Mouse (Mus musculus) forebrain, postnatal 0 days (tissue): ENCODE results near the gene Zfp740. TPM values are rescaled to one million over a fixed set of nuclear protein-coding genes. Genes with fewer than 3 reads are reported as not detected.

Source experiments
- ATAC-seq: fragments of 200-750 bp; cut with Nextera tagmentation; 2 replicates; pipeline ENCODE4 v1.8.0; 2017; ENCODE audit warnings: mild to moderate bottlenecking, moderate library complexity
- DNase-seq: peaks from one replicate; pipeline ENCODE4 v3.0.0-alpha.2; 2015
- H3K27ac ChIP-seq: fragments of 300-500 bp; sonication (generic); 2 replicates; pipeline ENCODE4 v1.5.1; 2014; ENCODE audit warnings: low read depth, mild to moderate bottlenecking, antibody characterized with exemption, low read length, moderate library complexity, mixed read lengths
- H3K27me3 ChIP-seq: fragments of 300-500 bp; sonication (generic); 2 replicates; pipeline ENCODE4 v1.6.1; 2014; ENCODE audit warnings: mild to moderate bottlenecking, low read length, mixed read lengths; ENCODE audit not compliant: insufficient read depth
- H3K36me3 ChIP-seq: fragments of 300-500 bp; sonication (generic); 2 replicates; pipeline ENCODE4 v1.6.1; 2014; ENCODE audit warnings: mild to moderate bottlenecking, moderate library complexity; ENCODE audit not compliant: insufficient read depth
- H3K4me1 ChIP-seq: fragments of 300-500 bp; sonication (generic); 2 replicates; pipeline ENCODE4 v1.6.1; 2014; ENCODE audit warnings: antibody characterized with exemption; ENCODE audit not compliant: insufficient read depth
- H3K4me2 ChIP-seq: fragments of 300-500 bp; sonication (generic); 2 replicates; pipeline ENCODE4 v1.6.1; 2014; ENCODE audit warnings: low read depth, mild to moderate bottlenecking, moderate library complexity
- H3K4me3 ChIP-seq: fragments of 300-500 bp; sonication (generic); 2 replicates; pipeline ENCODE4 v1.5.1; 2014; ENCODE audit warnings: low read depth, low read length, mixed read lengths
- H3K9ac ChIP-seq: fragments of 300-500 bp; sonication (generic); 2 replicates; pipeline ENCODE4 v1.6.1; 2014; ENCODE audit warnings: mild to moderate bottlenecking
- H3K9me3 ChIP-seq: fragments of 300-500 bp; sonication (generic); 2 replicates; pipeline ENCODE4 v1.6.1; 2016; ENCODE audit warnings: low read length
- CTCF ChIP-seq: sonication (generic); IDR thresholded peaks from 2 replicates; pipeline ENCODE4 v1.5.1; 2016; ENCODE audit warnings: antibody characterized with exemption, control low read depth, low read depth
- whole genome bisulfite sequencing: fragments of 180-500 bp; shearing (Covaris S2); extraction: QIAGEN DNeasy Blood & Tissue Kit; methylation state at CpG from one replicate; pipeline ENCODE4 v1.1.7; 2014; 5-methylcytosine and 5-hydroxymethylcytosine counted together
- polyA plus RNA-seq: library from polyadenylated mRNA; unstranded; fragments of >200 nt; fragmentation: Nextera tagmentation; extraction: Ambion mirVana; gene quantifications from 2 replicates; pipeline ENCODE4 v1.2.1, GENCODE M21; 2015
- total RNA-seq: library from RNA; depleted of rRNA; stranded (reverse); fragments of >200 nt; gene quantifications from 2 replicates; pipeline ENCODE4 v1.2.3, GENCODE M21; 2014

Zfp740 gene
- total and polyA plus RNA-seq, 2 experiments from 2014 or later, result 29.7 to 83.2 TPM

- DNase-seq, result no peak
- H3K4me2 ChIP-seq, result no peak overlapping the region
- peaks cover 66% of the 10 kb centered on the region for H3K36me3 ChIP-seq
- no peak for TF ChIP-seq CTCF
- no peak overlapping the region for H3K9ac ChIP-seq
- no peak for ATAC-seq
- WGBS, result 44% methylated on average over 2 of the region's 2 CpGs
- H3K4me3 ChIP-seq, result no peak overlapping the region
- H3K4me1 ChIP-seq, result no peaks in the 10 kb centered on the region
- no peaks in the 10 kb centered on the region for H3K9me3 ChIP-seq
- no peak overlapping the region for H3K27ac ChIP-seq
- H3K27me3 ChIP-seq, result no peaks in the 10 kb centered on the region
Measured at GRCm38 (mm10) chr15:102214132-102214531, 11.1 kb downstream of the Zfp740 start.

GRCm38 (mm10) chr15:102215624-102216023, 12.6 kb downstream of the Zfp740 start:
- no peak for TF ChIP-seq CTCF
- Histone ChIP-seq H3K27me3 (no peaks in the 10 kb centered on the region), H3K36me3 (peaks cover 51% of the 10 kb centered on the region), H3K27ac (no peak overlapping the region), H3K4me2 (no peak overlapping the region), H3K9ac (no peak overlapping the region), H3K4me3 (no peak overlapping the region), H3K9me3 (no peaks in the 10 kb centered on the region), H3K4me1 (no peaks in the 10 kb centered on the region)
- 79% methylated on average over 6 of the region's 6 CpGs for WGBS
- ATAC-seq (no peak), DNase-seq (no peak)

GRCm38 (mm10) chr15:102216459-102217228, 13.6 kb downstream of the Zfp740 start:
- Histone ChIP-seq H3K36me3 (peaks cover 44% of the 10 kb centered on the region), H3K4me3 (no peak overlapping the region)

GRCm38 (mm10) chr15:102217325-102217724, 14.3 kb downstream of the Zfp740 start:
- H3K36me3 ChIP-seq, result peaks cover 37% of the 10 kb centered on the region
- no peak overlapping the region for H3K27ac ChIP-seq
- no peaks in the 10 kb centered on the region for H3K9me3 ChIP-seq
- peak; percentile 8; the same call in 1 of the 2 replicates for ATAC-seq
- 86% methylated on average over 7 of the region's 7 CpGs for WGBS
- no peak overlapping the region for H3K4me2 ChIP-seq
- no peak overlapping the region for H3K9ac ChIP-seq
- no peaks in the 10 kb centered on the region for H3K27me3 ChIP-seq
- TF ChIP-seq CTCF, result no peak
- peaks cover under 1% of the 10 kb centered on the region; the same call in 1 of the 2 replicates for H3K4me1 ChIP-seq
- no peak overlapping the region for H3K4me3 ChIP-seq
- no peak for DNase-seq

More at GRCm38 (mm10) chr15:102216459-102217228, 13.6 kb downstream of the Zfp740 start:
- H3K9ac ChIP-seq, result no peak overlapping the region
- H3K4me2 ChIP-seq, result no peak overlapping the region
- no peak for DNase-seq
- H3K4me1 ChIP-seq, result no peaks in the 10 kb centered on the region
- H3K9me3 ChIP-seq, result no peaks in the 10 kb centered on the region
- TF ChIP-seq CTCF, result no peak
- no peak overlapping the region for H3K27ac ChIP-seq
- H3K27me3 ChIP-seq, result no peaks in the 10 kb centered on the region
- ATAC-seq, result no peak
- 85% methylated on average over 16 of the region's 16 CpGs for WGBS

GRCm38 (mm10) chr15:102222386-102222785, 19.3 kb downstream of the Zfp740 start:
- no peak overlapping the region for H3K9ac ChIP-seq
- no peaks in the 10 kb centered on the region for H3K36me3 ChIP-seq
- H3K4me3 ChIP-seq, result no peak overlapping the region
- H3K9me3 ChIP-seq, result no peaks in the 10 kb centered on the region
- H3K27ac ChIP-seq, result no peak overlapping the region
- peaks cover 9% of the 10 kb centered on the region; the same call in 1 of the 2 replicates for H3K4me1 ChIP-seq
- peak; percentile 48 for TF ChIP-seq CTCF
- 43% methylated on average over 10 of the region's 10 CpGs for WGBS
- H3K27me3 ChIP-seq, result peaks cover 14% of the 10 kb centered on the region; the same call in 1 of the 2 replicates
- peak; percentile 42 for DNase-seq
- no peak overlapping the region for H3K4me2 ChIP-seq
- no peak for ATAC-seq

- peak overlapping the region; percentile 92 for H3K4me2 ChIP-seq
- peak; percentile 82 for DNase-seq
- 4% methylated on average over 42 of the region's 43 CpGs for WGBS
Measured at GRCm38 (mm10) chr15:102224186-102224991, 21.3 kb downstream of the Zfp740 start.

More at GRCm38 (mm10) chr15:102224186-102224991, 21.3 kb downstream of the Zfp740 start:
- TF ChIP-seq CTCF, result peak; percentile 86
- Histone ChIP-seq H3K9me3 (no peaks in the 10 kb centered on the region), H3K4me1 (peaks cover 9% of the 10 kb centered on the region; the same call in 1 of the 2 replicates), H3K36me3 (no peaks in the 10 kb centered on the region), H3K9ac (peak overlapping the region; percentile 40), H3K27ac (no peak overlapping the region), H3K27me3 (peaks cover 14% of the 10 kb centered on the region; the same call in 1 of the 2 replicates), H3K4me3 (peak overlapping the region; percentile 35)
- peak; percentile 90 for ATAC-seq
